Mouse (Mus musculus): Measurements from ENCODE around the gene Coro1a. TPM values are rescaled to one million over a fixed set of nuclear protein-coding genes. Genes with fewer than 3 reads are reported as not detected.

Gene Coro1a
- polyA plus RNA-seq, 1 experiment from 2014 or later, result 38.5 TPM

- no peak overlapping the region for H3K27ac ChIP-seq (replicated peaks)
- no peak for DNase-seq (ENCODE audit: low spot score)
- peaks cover 23% of the 10 kb centered on the region for H3K36me3 ChIP-seq (replicated peaks)
- no peaks in the 10 kb centered on the region for H3K9me3 ChIP-seq
- H3K4me1 ChIP-seq, result peaks cover 32% of the 10 kb centered on the region
- H3K4me3 ChIP-seq, result peak overlapping the region; percentile 78
- WGBS, result 85% methylated on average over 12 of the region's 12 CpGs
- peaks cover 52% of the 10 kb centered on the region for H3K27me3 ChIP-seq (replicated peaks; ENCODE audit: low read depth, poor library complexity, severe bottlenecking)
Measured at GRCm38 (mm10) chr7:126702861-126703756, 4.5 kb downstream of the Coro1a start.

GRCm38 (mm10) chr7:126702358-126702757 lies 5.2 kb downstream of the Coro1a start:
- Histone ChIP-seq H3K27me3 (replicated peaks; ENCODE audit: low read depth, poor library complexity, severe bottlenecking) (peaks cover 52% of the 10 kb centered on the region), H3K27ac (replicated peaks) (no peak overlapping the region), H3K36me3 (replicated peaks) (peaks cover 29% of the 10 kb centered on the region), H3K9me3 (no peaks in the 10 kb centered on the region), H3K4me3 (no peak overlapping the region), H3K4me1 (peaks cover 34% of the 10 kb centered on the region)
- WGBS, result 79% methylated on average over 6 of the region's 6 CpGs
- no peak for DNase-seq (ENCODE audit: low spot score)

- 60% methylated on average over 24 of the region's 24 CpGs for WGBS
- peaks cover 34% of the 10 kb centered on the region for H3K36me3 ChIP-seq (replicated peaks)
- H3K4me1 ChIP-seq, result peaks cover 40% of the 10 kb centered on the region
- no peaks in the 10 kb centered on the region for H3K9me3 ChIP-seq
- peaks cover 52% of the 10 kb centered on the region for H3K27me3 ChIP-seq (replicated peaks; ENCODE audit: low read depth, poor library complexity, severe bottlenecking)
- H3K27ac ChIP-seq (replicated peaks), result no peak overlapping the region
- peak overlapping the region; percentile 23 for H3K4me3 ChIP-seq
- DNase-seq (ENCODE audit: low spot score), result no peak
Measured at GRCm38 (mm10) chr7:126701559-126702357, 5.8 kb downstream of the Coro1a start.

GRCm38 (mm10) chr7:126701070-126701469 lies 6.5 kb downstream of the Coro1a start:
- H3K27me3 ChIP-seq (replicated peaks; ENCODE audit: low read depth, poor library complexity, severe bottlenecking), result peaks cover 46% of the 10 kb centered on the region
- peak; percentile 88 for DNase-seq (ENCODE audit: low spot score)
- H3K36me3 ChIP-seq (replicated peaks), result peaks cover 34% of the 10 kb centered on the region
- peak overlapping the region; percentile 23 for H3K4me3 ChIP-seq
- no peak overlapping the region; the same call in 1 of the 2 replicates for H3K27ac ChIP-seq (replicated peaks)
- under 1% methylated on average over 11 of the region's 11 CpGs for WGBS
- H3K9me3 ChIP-seq, result no peaks in the 10 kb centered on the region
- peaks cover 46% of the 10 kb centered on the region for H3K4me1 ChIP-seq

- Histone ChIP-seq H3K27me3 (replicated peaks; ENCODE audit: low read depth, poor library complexity, severe bottlenecking) (peaks cover 38% of the 10 kb centered on the region), H3K9me3 (no peaks in the 10 kb centered on the region), H3K4me3 (peak overlapping the region; percentile 23; the same call in 1 of the 2 replicates), H3K27ac (replicated peaks) (no peak overlapping the region; the same call in 1 of the 2 replicates), H3K36me3 (replicated peaks) (peaks cover 34% of the 10 kb centered on the region), H3K4me1 (peaks cover 46% of the 10 kb centered on the region)
- DNase-seq (ENCODE audit: low spot score), result no peak
- 83% methylated on average over 25 of the region's 25 CpGs for WGBS
Measured at GRCm38 (mm10) chr7:126700063-126701015, 7.2 kb downstream of the Coro1a start.

- peaks cover 43% of the 10 kb centered on the region for H3K4me1 ChIP-seq
Measured at GRCm38 (mm10) chr7:126697838-126698237, 9.7 kb downstream of the Coro1a start.

GRCm38 (mm10) chr7:126696886-126697285 lies 10.7 kb downstream of the Coro1a start:
- no peaks in the 10 kb centered on the region for H3K9me3 ChIP-seq
- peak overlapping the region; percentile 94 for H3K27ac ChIP-seq (replicated peaks)
- WGBS, result 86% methylated on average over 3 of the region's 3 CpGs
- peaks cover 43% of the 10 kb centered on the region for H3K4me1 ChIP-seq
- H3K27me3 ChIP-seq (replicated peaks; ENCODE audit: low read depth, poor library complexity, severe bottlenecking), result peaks cover 4% of the 10 kb centered on the region
- DNase-seq (ENCODE audit: low spot score), result no peak
- peak overlapping the region; percentile 94 for H3K4me3 ChIP-seq
- H3K36me3 ChIP-seq (replicated peaks), result peaks cover 44% of the 10 kb centered on the region

More at GRCm38 (mm10) chr7:126697838-126698237, 9.7 kb downstream of the Coro1a start:
- no peak for DNase-seq (ENCODE audit: low spot score)
- Histone ChIP-seq H3K27me3 (replicated peaks; ENCODE audit: low read depth, poor library complexity, severe bottlenecking) (peaks cover 13% of the 10 kb centered on the region), H3K4me3 (no peak overlapping the region), H3K36me3 (replicated peaks) (peaks cover 34% of the 10 kb centered on the region), H3K9me3 (no peaks in the 10 kb centered on the region), H3K27ac (replicated peaks) (no peak overlapping the region)
- 94% methylated on average over 8 of the region's 8 CpGs for WGBS

- no peaks in the 10 kb centered on the region for H3K9me3 ChIP-seq
- no peaks in the 10 kb centered on the region for H3K27me3 ChIP-seq (replicated peaks; ENCODE audit: low read depth, poor library complexity, severe bottlenecking)
- H3K4me1 ChIP-seq, result peaks cover 39% of the 10 kb centered on the region
- peaks cover 50% of the 10 kb centered on the region for H3K36me3 ChIP-seq (replicated peaks)
- 5% methylated on average over 17 of the region's 17 CpGs for WGBS
- peak overlapping the region; percentile 94 for H3K4me3 ChIP-seq
- no peak for DNase-seq (ENCODE audit: low spot score)
- peak overlapping the region; percentile 94 for H3K27ac ChIP-seq (replicated peaks)
Measured at GRCm38 (mm10) chr7:126696303-126696702, 11.3 kb downstream of the Coro1a start.

GRCm38 (mm10) chr7:126695631-126696207 lies 11.9 kb downstream of the Coro1a start, which contains the start of gene Slx1b:
TSS of gene Slx1b (minus strand) at chr7:126695784.
- under 1% methylated on average over 40 of the region's 40 CpGs for WGBS
- Histone ChIP-seq H3K27me3 (replicated peaks; ENCODE audit: low read depth, poor library complexity, severe bottlenecking) (no peaks in the 10 kb centered on the region), H3K4me1 (peaks cover 33% of the 10 kb centered on the region), H3K9me3 (no peaks in the 10 kb centered on the region), H3K36me3 (replicated peaks) (peaks cover 54% of the 10 kb centered on the region), H3K4me3 (peak within 1 kb of the TSS; percentile 94), H3K27ac (replicated peaks) (peak within 1 kb of the TSS; percentile 94)
- DNase-seq (ENCODE audit: low spot score), result peak; percentile 98

GRCm38 (mm10) chr7:126695210-126695611 lies 12.4 kb downstream of the Coro1a start, which contains the start of gene Bola2:
TSS of gene Bola2 (plus strand) at chr7:126695401.
- under 1% methylated on average over 31 of the region's 31 CpGs for WGBS
- H3K36me3 ChIP-seq (replicated peaks), result peaks cover 52% of the 10 kb centered on the region
- H3K27me3 ChIP-seq (replicated peaks; ENCODE audit: low read depth, poor library complexity, severe bottlenecking), result no peaks in the 10 kb centered on the region
- H3K4me1 ChIP-seq, result peaks cover 31% of the 10 kb centered on the region
- peak within 1 kb of the TSS; percentile 94 for H3K27ac ChIP-seq (replicated peaks)
- peak within 1 kb of the TSS; percentile 94 for H3K4me3 ChIP-seq
- H3K9me3 ChIP-seq, result no peaks in the 10 kb centered on the region
- peak; percentile 78 for DNase-seq (ENCODE audit: low spot score)

- no peak overlapping the region for H3K27ac ChIP-seq (replicated peaks)
- no peaks in the 10 kb centered on the region for H3K9me3 ChIP-seq
- DNase-seq (ENCODE audit: low spot score), result no peak
- peaks cover 27% of the 10 kb centered on the region for H3K4me1 ChIP-seq
- no peaks in the 10 kb centered on the region for H3K27me3 ChIP-seq (replicated peaks; ENCODE audit: low read depth, poor library complexity, severe bottlenecking)
- peak overlapping the region; percentile 94 for H3K4me3 ChIP-seq
- 53% methylated on average over 10 of the region's 10 CpGs for WGBS
- H3K36me3 ChIP-seq (replicated peaks), result peaks cover 51% of the 10 kb centered on the region
Measured at GRCm38 (mm10) chr7:126694441-126695051, 13.0 kb downstream of the Coro1a start.

All from embryonic facial prominence, embryonic 10.5 days (tissue).